Mouse (Mus musculus): ENCODE data around the gene Stk38l.
"Not testable (repeated sequence)": the region's sequence is repeated elsewhere in the genome, so short reads cannot be mapped to it uniquely, and the experiment has no call there.

The Stk38l gene

DNA sequence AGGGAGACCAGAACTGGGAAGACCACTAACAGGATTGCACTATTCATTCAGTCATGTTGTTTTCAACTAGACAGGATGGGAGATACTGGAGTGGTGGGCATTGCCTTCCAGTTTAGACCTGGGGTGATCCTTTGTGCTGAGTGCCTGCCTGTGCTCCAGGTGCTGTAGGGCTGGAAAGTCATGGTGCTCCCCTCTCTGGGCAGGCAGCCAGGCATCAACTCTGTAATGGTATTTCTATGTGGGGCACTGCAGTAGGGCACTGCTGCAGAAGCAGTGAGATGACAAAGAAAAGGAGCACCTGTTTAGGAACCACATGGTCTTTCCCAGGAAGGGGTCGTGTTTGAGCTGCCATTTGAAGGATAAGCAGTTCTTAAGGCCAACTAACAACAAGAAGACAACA lies 7.9 kb downstream of the Stk38l start:
- in situ Hi-C loops (cut with MboI; ENCODE audit: low sequenced_read_pairs), result no loop called here

DNA sequence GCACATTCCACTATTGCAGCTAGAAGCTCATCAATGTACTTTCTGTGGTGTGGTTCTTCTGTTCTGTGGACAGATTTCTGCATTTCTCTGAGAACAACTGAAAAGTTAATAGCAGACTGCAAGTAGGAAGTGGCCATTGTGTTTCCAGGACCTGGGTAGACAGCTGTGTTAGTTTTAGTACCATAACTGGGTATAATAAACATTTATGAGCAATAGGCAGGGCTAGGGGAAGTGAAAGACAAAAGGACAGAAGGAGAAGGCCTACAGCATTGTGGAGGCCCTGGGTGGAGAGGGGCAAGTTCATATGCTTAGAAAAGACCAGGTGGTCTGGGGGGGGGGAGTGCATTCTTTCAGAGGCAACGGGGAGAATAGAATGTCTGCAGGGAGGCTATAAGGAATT lies 8.8 kb downstream of the Stk38l start:
- in situ Hi-C loops (cut with MboI; ENCODE audit: low sequenced_read_pairs), result no loop called here

DNA sequence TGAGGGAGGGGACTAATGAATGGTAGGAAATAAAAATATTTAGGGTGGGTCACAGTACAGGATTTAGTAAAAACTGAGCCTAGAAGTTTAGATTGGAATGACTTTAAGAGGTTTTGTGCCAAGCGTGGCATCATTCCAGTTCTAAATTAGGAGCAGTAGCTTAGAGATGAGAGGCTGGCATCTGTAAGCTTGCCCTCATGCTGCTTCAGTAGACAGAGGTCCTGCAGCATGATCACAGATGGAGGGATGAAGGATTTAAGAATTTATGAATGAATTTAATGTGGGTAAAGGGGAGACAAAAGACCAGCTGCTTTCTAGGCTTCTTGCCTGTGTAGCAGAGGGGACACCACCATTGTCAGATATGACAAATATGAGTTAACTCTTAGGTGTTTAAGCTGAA lies 14.1 kb downstream of the Stk38l start:
- in situ Hi-C loops (cut with MboI; ENCODE audit: low sequenced_read_pairs), result no loop called here

DNA sequence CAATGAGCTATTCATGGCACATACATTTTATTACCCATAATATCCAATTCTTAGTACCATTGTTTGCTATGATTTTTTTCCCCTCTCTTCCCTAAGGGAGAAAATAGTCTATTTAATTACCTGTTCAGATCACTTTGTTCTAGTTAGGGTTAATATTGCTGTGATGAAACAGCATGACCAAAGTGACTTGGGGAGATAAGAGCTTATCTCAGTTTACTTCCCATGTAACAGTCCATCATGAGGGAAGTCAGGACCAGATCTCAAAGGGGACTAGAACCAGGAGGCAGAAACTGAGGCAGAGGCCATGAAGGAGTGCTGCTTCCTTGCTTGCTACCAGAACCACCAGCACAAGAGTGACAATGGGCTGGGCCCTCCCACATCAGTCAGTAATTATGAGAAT lies 15.9 kb downstream of the Stk38l start:
- in situ Hi-C loops (cut with MboI; ENCODE audit: low sequenced_read_pairs), result no loop called here

DNA sequence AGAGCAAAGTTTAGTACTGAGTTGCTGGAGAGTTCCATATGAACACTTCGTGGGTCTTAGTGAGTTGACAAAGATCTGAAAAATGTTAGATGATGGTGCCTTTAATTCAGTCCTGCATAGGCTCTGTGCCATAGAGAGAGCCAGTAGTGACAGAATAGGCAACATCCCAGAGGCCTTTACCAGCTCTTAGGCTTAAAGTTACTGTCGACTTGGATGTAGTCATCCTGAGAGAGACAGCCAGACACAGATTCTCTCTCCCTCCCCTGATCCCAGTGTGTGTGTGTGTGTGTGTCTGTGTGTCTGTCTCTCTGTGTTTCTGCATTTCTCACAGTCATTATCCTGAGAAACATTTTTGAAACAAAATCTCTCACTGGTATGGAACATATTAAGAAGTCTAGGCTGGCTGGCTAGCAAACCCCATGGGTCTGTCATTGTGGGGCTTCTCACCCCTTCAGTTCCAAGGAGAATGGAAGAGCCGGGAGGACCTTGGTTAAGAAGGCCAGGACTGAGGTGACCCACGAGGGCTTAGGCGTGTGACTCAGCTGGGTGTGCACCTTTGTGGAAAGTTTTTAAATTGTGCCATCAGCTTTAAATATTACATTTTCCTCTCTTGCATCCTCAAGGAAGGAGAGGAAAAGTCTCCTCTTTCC lies 17.3 kb downstream of the Stk38l start:
- in situ Hi-C loops (cut with MboI; ENCODE audit: low sequenced_read_pairs), result no loop called here

DNA sequence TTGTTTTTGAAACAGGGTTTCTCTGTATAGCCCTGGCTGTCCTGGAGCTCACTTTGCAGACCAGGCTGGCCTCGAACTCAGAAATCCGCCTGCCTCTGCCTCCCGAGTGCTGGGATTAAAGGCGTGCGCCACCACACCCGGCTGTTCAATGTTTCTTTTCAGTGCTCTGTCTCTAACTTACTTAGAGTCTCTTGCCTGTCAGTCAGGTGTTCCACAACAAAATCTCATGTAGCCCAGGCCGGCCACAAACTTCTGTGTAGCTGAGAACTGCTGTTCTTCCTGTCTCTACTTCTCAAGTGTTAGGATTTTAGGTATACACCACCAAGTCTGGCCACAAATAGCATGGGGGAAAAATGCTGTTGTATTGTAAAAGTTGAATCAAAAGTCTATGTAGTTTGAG lies 19.5 kb downstream of the Stk38l start:
- in situ Hi-C loops (cut with MboI; ENCODE audit: low sequenced_read_pairs), result not testable (repeated sequence)

DNA sequence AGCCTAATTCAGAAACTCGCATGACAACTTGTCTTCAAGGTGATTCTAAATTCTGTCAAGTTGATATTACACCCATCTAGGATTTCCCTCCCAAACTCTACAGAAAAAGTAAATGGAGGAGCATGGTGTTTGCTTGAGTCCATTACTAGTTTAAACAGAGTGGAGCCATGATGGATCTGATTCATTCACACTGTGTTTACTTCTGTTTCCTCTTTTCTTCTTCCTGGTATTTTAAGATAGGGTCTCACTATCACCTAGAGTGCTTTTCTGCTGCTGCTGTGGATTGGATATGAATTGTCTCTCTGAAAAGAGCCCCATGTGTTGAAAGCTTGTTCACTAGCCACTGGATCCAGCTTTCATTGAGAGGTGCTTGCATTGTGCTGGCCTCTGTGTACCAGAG lies 20.4 kb downstream of the Stk38l start:
- in situ Hi-C loops (cut with MboI; ENCODE audit: low sequenced_read_pairs), result no loop called here

DNA sequence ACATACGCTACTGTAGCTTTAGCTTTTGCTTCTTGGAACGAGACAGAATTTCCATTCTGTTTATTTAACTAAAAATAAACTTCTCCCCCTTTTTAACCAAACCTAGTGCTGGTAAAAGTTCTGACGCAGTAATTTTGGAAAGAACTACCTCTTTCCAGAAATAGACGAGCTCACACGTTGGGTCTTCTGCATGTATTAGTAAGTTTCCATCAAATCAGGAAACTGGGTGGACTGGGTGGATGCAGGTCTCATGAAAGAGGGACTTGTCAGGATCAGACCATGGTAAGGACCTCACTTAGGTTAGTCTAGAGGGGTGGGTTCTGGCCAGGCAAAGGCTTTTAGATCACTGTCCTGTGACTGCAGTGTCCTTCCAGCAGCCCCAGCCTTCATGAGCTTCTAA lies 21.8 kb downstream of the Stk38l start:
- in situ Hi-C loops (cut with MboI; ENCODE audit: low sequenced_read_pairs), result no loop called here

DNA sequence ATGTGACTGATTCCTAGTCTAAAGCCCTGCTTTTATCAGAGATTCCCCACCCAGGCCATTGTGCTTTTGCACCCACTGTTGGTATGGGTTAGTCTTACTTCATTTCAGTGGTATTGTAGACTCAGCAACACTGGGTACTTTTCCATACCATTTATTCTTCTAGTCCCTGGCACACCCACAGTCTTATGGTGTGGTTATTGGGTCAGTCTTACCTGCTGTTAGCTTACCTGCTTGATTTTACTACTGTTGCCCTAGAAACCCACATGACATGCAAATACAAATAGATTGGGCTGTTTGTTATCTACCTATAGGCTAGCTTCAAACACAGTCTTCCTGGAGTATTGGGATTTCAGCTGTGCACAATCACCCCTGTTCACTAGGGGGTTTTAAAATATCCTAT lies 22.3 kb downstream of the Stk38l start:
- in situ Hi-C loops (cut with MboI; ENCODE audit: low sequenced_read_pairs), result no loop called here

DNA sequence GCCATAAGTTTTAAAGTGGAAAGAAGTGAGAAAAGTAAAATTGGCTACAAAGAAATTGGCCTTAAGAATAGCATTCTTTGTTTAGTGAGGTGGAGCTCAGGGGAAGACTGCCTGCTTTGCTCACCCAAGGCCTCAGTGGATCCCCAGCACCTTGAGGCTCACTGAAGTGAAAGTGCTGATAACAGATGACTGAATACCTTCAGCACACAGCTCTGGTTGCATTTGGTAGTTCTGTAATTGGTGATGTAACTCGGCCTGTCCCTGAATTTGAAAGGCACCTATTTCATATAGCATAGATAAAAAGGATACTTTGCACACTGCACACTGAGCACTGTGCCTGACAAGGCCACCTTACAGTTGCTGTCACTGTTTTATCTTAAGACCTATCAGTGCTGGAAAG lies 23.5 kb downstream of the Stk38l start:
- in situ Hi-C loops (cut with MboI; ENCODE audit: low sequenced_read_pairs), result no loop called here

DNA sequence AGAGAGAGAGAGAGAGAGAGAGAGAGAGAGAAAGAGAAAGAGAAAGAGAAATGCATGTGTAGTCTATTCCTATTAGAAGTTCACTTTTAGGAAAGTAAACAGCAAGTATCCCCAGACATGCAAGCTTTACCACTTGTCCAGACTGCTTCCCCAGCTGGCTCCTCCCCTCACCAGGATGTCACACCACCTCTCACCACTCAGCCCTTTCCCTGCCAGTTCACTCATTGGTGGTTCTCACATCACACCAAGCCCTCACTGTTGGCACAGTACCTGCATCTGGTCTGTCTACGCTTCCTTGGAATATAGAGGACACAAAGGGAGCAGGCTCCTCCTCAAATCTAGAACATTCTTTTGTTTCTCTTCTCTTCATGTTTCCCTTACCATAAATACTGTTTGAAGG lies 26.9 kb downstream of the Stk38l start:
- in situ Hi-C loops (cut with MboI; ENCODE audit: low sequenced_read_pairs), result loop anchor here (10.0 kb wide), 1 partner anchor 87 kb away; no protein-coding TSS in a partner anchor

DNA sequence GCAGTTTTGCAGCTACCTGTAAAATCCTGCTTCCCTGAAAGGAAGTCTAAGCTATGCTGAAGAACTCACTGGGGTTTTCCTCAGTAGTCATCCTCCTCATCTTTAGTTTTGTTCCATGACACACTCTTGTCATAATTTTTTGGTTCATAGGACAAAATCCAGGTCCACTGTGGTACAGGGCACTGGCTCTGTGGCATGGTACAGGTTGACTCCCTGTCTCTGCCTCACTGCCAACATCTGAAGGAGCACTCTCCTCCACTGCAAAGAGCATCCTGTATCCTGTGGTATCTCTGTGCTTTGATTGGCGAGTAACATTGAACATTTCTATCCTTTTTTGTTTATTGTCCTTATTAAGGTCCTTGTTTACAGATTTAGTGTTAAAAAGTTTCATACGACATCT lies 27.4 kb downstream of the Stk38l start:
- in situ Hi-C loops (cut with MboI; ENCODE audit: low sequenced_read_pairs), result loop anchor here (10.0 kb wide), 1 partner anchor 87 kb away; no protein-coding TSS in a partner anchor

DNA sequence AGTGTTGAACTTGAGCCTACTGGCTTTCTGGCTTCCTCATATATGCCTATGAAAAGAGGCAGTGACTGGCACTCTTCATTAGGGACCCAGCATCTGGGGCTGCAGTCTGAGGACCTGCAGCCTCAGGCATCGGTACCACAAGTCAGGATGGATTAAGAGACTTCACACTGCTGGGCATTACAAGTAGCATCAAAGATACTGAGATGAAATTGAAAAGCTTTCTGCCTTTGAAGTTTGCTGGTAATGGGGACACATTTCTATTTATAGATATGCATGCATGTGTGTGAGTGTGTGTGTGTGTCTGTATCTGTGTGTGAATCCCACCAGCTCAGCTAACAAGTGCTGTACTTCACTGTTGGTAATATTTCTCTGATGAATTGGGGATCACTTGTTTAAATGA lies 27.8 kb downstream of the Stk38l start:
- in situ Hi-C loops (cut with MboI; ENCODE audit: low sequenced_read_pairs), result loop anchor here (10.0 kb wide), 1 partner anchor 88 kb away; no protein-coding TSS in a partner anchor

DNA sequence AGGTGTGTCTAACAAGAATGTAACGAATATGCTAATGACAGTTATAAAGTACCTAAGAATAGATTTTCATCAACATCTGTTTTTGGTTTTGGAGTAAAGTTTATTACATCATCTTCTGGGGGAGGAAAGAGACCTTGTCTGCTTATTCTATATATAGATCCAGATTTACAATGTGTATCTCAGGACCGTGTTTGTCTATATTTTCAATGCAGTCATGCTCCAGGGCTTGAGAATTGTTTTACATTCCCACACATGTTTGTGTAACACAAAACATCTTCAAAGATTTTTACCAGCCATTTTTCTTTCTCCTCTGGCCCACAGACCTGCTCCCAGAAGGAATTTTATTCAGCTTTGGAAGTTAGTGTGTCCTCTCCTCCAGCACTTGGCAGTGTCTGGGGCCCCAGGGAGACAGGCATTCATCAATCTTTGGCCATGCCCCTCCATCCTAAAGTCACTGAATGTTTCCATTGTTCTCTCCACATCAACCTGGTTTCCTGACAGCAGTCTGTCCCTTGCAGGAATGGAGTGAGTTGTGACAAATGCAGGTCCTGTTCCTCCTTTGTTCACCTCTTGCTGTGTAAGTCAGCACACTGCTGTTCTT lies 28.9 kb downstream of the Stk38l start:
- in situ Hi-C loops (cut with MboI; ENCODE audit: low sequenced_read_pairs), result loop anchor here (10.0 kb wide), 1 partner anchor 89 kb away; no protein-coding TSS in a partner anchor

DNA sequence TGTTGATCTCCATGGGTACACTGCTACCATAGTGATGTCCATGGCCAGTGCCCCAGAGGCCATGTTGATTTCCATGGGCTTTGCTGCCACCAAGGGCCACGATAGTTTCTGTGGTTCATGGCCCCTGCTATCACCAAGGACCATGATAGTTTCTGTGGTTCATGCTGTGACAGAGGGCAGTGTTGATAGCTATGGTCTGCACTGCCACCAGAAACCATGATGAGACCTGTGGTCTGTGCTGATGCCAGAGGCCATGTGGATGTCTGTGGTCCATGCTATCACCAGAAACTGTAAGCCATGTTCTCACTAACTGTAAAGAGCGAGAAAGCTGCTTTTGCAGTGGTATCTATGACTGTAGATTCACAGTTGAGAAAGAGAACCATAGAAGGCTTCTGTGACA lies 30.3 kb downstream of the Stk38l start:
- in situ Hi-C loops (cut with MboI; ENCODE audit: low sequenced_read_pairs), result loop anchor here (10.0 kb wide), 1 partner anchor 90 kb away; no protein-coding TSS in a partner anchor

DNA sequence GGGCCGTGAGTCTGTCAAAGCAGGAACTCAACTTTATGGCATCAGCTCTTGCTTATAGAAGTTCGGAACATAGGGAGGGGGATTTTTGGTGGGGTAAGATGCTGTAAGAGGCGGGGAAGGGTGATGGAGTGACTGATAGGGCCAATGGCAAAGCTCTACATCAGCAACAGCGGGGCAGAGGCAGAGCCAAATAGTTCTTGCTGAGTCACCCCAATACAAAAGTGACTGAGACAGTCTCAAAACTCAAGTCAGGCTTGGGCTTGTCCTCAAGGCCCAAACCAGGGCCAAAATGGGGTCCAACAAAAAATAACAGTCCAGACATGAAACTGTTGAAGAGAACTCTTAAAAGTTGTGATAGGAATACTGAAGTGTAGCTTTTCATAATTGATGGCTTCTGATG lies 30.9 kb downstream of the Stk38l start:
- in situ Hi-C loops (cut with MboI; ENCODE audit: low sequenced_read_pairs), result loop anchor here (10.0 kb wide), 1 partner anchor 91 kb away; no protein-coding TSS in a partner anchor

DNA sequence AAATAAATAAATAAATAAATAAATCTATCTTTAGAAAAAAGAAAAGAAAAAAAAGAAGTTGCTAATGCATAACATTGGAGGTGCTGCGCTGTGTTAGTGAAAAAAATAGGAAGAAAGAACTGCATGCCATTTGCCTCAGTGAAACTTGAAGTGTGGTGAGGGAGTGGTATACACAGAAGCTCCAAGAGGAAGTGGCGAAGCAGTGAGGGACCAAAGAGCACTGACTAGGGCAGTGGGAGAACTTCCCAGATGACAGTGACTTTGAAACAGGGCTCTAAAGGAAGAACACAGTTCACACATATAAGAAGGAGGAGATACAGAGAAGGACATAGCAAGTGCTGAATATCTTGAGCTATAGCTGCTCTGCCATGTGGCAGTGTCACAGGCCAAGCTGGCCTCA lies 34.2 kb downstream of the Stk38l start:
- in situ Hi-C loops (cut with MboI; ENCODE audit: low sequenced_read_pairs), result loop anchor here (10.0 kb wide), 1 partner anchor 94 kb away; no protein-coding TSS in a partner anchor

DNA sequence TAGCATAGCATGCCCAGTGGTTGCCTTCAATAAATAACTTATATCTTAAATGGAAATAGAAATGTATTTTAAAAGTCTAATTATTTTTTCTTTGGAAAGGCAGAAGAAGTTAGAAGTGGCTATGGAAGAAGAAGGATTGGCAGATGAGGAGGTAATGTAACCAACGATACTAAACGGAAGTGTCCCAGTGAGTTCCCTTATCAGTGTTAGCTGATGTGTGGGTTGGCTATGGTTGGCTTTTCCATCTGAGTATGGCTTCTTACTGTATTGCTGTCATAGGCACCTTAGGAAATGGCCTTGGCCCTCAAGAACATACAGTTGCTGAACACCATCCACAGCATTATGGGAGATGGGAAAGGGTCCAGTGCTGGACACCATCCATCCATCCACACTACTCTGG lies 35.2 kb downstream of the Stk38l start:
- in situ Hi-C loops (cut with MboI; ENCODE audit: low sequenced_read_pairs), result no loop called here

DNA sequence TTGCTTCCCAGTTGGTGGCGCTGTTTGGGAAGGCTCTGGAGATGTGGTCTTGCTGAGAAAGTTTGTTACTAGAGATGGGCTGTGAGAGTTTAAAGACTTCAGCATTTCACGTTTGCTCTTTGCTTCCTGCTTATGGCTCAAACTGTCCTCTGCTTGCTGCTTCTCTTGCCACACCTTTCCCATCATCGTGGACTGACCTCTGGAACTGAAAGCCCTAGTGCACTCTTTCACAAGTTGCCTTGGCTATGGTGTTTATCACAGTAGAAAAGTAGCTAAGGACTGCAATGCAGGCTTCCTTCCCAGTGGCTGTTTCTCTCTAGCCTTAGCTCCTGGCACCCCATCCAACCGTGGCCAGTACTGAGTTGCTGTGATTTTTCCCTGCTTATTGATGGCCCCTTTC lies 35.9 kb downstream of the Stk38l start:
- in situ Hi-C loops (cut with MboI; ENCODE audit: low sequenced_read_pairs), result no loop called here

DNA sequence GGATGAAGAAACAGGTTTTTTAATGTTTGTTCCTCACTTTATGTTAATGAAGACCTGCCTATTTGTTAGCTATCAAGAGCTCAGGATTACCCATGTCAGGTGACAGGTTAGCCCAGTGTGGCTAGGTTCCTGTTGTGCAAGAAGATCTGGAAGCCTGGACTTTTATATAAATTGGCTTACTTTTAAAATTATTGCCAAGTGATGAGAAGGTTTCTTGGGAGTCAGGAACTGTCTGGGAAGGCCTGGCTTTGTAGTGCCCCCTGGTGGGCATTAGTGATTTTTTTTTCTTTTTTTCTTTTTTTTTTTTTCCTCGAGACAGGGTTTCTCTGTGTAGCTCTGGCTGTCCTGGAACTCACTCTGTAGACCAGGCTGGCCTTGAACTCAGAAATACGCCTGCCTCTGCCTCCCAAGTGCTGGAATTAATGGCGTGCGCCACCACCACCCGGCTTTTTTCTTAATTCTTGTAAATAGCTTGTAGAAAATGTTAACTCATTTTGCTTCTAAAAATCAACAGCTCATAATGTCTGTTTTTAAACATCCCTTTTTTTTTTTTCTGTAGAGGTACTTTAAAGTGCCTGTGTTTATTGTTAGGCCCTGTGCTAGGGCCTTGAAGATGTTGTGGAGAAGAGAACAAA lies 37.6 kb downstream of the Stk38l start:
- in situ Hi-C loops (cut with MboI; ENCODE audit: low sequenced_read_pairs), result no loop called here

DNA sequence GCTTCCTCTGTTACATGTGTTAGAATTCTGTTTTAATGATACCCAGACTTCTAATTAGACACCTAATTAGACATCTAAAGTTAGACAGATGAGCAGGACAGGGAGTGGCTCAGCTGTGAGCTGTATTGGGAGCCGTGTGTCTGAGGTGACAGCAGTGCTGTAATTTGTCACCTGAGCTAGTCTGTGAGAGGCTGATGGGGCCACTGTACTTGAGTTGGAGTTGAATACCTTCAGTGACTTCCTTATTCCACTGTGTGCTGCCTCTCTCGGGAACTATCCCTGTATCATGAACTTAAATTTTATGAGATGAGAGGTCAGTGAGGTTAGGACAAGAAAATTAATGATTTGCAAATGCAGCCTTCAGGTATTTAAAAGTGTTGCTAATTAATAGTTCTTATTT lies 39.8 kb downstream of the Stk38l start:
- in situ Hi-C loops (cut with MboI; ENCODE audit: low sequenced_read_pairs), result no loop called here

DNA sequence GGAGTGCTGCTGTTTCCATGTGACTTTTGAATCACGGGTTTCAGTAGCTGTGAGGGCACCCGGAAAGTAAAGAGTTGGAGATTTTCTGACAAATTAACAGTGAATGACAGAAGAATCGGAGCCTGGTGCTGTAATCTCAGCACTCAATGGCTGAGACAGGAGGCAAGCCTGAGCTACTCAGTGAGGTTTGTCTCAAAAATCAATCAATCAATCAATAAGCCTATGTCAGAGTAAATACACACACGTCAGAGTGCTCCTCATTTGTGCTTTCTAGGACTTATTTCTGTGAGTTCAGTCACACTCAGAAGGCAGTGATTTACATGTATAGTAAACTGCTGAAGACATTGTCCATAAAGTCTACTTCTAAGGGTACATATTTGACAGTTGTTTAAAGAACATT lies 40.5 kb downstream of the Stk38l start:
- in situ Hi-C loops (cut with MboI; ENCODE audit: low sequenced_read_pairs), result no loop called here
